Mouse (Mus musculus) layer of hippocampus, adult 9-11 months (tissue): Measurements from ENCODE around the gene Ncoa5.

Experiments
- DNase-seq: peaks from one replicate; pipeline ENCODE4 v3.0.0; 2022

Gene Ncoa5

GRCm38 (mm10) chr2:164991111-164991510 lies 43.6 kb downstream of the Ncoa5 start:
- no peak for DNase-seq

DNA sequence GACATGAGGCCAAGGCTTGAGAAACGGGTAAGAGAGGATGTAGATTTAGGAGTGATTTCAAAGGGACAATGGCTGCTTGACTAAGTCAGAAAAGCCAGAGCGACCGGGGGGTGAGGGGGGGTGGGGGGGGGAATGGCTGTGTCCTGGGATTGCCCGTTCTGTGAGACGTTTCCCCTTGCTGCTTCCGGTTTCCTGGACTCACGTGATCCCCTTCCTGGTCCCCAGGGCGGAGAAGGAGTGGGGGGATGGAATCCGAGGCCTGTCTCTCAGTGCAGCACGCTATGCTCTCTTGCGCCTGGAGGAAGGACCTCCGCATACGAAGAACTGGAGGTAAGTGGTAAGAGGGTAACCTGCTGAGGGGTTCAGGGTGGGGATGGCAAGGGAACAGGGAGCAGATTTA lies 45.9 kb downstream of the Ncoa5 start:
- DNase-seq = no peak

DNA sequence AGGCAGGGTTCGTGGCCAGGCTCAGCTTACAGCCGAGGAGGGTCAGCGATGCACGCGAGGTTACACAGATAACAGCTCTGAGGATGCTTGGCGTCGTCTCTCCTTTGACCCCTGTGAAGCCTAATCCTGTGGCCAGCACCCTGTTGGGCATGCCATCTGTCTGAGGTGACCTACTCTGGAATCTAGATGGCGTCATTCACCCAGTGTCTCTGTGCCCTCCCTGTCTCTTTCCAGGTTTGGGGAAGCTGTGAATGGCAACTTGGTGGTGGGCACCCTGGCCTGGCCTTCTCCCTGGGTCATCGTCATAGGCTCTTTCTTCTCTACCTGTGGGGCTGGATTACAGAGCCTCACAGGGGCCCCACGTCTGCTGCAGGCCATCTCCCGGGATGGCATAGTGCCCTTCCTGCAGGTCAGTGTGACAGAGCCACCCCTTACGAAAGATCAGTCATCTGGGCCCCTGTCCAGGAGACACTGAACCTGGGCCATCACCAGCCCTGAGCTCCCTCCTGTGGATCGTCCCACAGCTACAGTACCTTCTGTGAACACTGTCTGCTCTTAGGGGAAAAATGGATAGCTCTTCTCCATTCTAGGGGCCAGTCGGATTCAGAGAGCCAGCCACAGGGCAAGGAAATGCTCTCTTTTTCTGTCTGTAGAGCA lies 48.2 kb downstream of the Ncoa5 start:
- no peak for DNase-seq

GRCm38 (mm10) chr2:164985962-164986361 lies 48.7 kb downstream of the Ncoa5 start:
- no peak for DNase-seq

DNA sequence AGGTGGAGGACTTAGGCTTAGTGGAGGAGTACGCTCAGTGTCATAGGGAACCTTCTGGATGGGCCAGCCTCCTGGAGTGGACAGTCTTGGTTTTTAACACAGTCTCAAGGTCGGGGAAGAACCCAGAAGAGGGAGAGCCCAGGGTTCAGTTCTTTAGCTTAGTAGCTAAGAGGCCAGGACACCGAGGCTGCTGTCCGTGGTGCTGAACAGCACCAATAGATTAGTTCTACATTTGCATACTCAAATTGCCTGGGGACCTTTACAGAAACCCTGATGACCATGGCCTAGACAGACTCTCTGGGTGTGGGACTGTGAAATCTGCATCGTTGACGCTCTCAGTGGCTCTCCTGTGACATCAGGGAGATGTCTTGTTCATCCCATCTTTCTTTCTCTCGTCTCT lies 54.9 kb downstream of the Ncoa5 start:
- no peak for DNase-seq

DNA sequence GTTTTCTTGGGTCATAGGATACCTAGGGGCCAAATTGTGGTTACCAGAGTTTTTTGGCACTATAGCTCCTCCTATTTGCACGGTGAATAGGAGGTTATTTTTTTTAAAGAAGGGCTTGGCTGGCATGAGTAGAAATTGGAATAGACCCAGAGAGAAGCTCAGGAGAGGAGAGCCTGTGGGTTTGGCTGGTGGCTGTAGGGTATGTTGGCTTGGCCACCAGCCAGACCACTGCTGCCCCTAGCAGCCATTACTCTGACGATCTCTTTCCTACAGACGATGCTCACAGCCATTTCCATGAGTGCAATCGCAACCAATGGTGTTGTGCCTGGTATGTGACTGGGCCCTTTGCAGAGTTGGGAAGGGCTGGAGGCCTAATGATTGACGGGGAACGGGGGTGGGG lies 59.1 kb downstream of the Ncoa5 start:
- DNase-seq = no peak

DNA sequence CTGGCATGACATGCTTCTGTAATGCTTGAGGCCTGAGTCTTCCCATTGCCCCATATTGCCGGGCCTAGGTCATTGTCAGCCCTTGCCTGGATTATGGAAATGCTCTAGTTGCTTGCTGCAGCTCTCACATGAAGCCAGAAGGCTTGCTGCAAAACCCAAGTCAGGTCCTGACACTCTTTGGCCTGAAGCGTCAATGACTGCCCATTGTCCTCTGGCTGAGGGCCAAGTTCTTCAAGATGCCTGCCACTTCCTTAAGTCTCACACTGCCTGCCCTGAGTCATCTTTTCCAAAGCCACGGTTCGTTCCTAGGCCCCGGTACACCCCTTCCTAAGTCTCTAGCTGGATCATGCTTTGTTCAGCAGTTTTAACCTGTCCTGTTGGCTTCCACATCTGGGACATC lies 62.0 kb downstream of the Ncoa5 start:
- DNase-seq = no peak

- peak; percentile 70 for DNase-seq
These were observed 64.0 kb downstream of the Ncoa5 start for GRCm38 (mm10) chr2:164970631-164971196.

DNA sequence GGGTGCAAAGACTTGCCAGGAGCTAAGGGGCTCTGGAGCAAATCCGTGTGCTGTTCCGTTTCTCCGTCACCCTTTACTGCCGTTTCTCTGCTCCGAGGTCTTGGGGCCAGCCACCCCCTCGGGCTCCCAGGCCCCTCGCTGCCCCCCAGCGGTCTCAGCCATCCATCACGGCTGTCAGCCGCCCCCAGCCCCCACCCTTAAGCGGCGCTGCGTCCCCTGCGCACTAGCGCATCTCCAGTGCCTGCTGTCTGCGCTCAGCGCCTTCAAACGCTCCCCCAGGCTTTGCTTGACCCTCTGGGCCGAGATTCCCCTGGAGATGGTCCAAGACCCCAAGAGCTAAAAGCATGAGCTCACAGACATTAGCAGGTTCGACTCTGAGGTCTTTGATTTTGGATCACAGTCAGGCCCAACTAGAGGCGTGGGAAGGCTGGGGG lies 65.3 kb downstream of the Ncoa5 start:
- DNase-seq = no peak

DNA sequence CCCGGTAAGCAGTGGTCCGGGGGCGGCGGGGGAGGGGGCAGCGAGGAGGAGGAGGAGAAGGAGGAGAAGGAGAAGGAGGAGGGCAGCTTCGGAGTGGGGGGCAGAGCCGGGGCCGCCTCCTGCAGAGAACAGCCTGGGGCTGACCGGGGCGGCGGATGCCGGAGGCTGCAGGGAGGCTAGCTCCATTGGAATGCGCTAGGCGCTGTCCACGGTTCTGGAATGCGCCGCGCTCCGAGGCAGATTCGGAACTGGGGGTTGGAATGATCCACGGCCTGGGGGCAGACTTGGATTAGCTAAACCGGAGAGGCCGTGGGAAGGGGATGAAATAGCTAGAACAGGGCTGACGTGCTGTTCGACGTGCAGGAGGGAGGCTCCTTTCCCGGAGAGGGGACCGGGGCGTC lies 66.2 kb downstream of the Ncoa5 start:
- peak; percentile 42 for DNase-seq

GRCm38 (mm10) chr2:164967761-164968440 lies 66.8 kb downstream of the Ncoa5 start:
- peak; percentile 80 for DNase-seq

GRCm38 (mm10) chr2:164967193-164967592 lies 67.5 kb downstream of the Ncoa5 start:
- DNase-seq = no peak

- no peak for DNase-seq
These were observed 68.3 kb downstream of the Ncoa5 start for GRCm38 (mm10) chr2:164966381-164966780.

DNA sequence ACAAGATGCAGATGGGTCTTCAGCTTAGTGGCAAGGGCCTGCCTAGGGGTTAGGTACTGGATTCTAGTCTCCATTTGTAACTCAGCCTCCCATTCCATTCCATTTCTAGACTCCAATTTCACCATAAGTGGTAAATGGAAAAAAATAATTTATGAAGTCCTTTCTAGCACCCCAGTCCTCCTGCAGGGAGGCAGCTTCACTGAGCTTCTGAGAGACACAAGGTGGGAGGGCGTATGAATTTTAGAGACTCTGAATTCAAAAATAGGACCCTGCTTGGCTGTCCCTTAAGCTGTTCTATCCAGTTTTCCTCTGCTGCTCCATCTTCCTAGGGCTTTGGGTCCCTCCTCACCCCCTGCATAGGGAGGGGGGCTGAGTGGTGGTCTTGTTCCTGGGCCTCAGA lies 69.7 kb downstream of the Ncoa5 start:
- no peak for DNase-seq

- peak; percentile 81 for DNase-seq
These were observed 70.3 kb downstream of the Ncoa5 start for GRCm38 (mm10) chr2:164964242-164964894.

DNA sequence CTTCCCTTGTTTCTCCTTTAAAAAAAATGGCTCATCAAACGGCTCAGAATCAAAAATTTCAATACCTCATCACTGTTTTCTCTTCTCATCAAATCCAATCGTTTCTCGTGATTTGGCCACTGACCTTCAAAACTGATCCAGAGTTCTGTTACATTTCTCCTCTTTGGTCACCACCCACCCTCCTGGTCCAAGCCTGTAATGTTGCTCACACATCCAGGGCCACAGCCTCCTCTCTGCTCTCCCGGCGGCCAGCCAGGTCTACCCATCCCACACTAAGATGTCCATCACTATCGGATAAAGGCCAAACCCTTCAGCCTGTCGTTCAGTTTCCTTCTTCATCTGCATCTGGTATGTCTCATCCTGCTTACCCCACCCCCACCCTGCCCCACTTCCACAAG lies 72.5 kb downstream of the Ncoa5 start:
- no peak for DNase-seq

DNA sequence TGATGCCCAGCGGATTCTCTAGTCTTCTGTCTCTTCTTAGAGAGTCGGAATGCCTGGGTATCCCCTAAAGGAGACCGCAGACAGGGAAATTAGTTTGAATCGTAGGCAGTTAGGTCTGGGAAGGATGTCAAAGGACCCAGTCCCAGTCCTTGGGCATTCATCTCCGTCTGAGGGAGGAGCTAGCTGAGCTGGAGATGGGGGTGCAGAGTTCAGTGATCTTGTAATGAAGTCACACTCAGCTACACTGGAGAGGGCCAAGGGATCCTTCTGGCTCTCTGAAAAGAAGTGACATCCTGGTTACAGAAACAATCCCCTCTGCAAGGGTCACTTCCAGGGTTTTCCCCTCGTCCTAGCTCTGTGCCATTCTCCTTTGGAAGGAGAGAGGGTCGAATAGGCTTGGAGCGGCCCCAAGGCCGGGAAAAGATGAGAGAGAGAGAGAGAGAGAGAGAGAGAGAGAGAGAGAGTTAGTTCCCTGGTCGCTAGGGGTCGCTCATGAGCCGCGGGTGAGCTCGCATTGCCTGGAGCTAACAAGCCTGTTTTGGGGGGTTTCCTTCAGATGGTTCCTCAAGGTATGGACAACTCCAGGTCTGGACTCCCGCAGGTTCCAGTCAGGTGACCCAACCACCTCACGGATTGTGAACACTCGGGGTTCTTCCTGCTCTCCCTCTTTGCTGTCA lies 73.0 kb downstream of the Ncoa5 start:
- peak; percentile 53 for DNase-seq

DNA sequence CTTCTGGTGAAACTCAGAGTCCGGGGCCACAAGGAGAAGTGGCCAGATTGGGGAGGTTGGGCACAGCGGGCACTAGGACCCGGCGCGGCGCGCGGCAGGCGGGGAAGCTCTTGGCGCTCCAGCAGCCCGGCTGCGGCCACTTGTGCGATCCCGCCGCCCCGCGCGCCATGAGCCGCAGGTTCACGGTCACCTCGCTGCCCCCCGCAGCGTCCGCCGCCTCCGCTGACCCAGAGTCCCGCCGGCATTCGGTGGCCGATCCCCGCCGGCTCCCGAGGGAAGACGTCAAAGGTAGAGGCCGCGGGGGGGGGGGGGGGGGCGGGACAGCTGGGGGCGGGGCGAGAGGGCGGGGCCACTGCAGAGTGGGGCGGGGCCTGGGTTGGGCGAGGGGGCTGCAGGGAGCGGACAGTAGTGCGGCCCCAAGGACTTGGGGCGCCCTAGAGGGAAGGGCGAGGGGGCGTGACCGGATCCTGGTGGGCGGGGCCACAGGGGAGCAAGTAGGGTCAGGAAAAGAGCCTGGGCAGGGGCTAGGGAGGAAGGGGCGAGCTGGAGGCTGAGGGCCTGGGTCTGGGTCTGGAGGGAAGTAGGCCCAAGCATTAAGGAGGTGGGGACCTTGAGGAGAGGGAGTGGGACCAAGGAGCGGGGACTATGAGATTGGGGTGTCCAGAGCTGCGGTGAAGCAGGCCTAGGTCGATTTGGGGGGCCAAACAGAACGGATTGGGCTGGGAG lies 73.8 kb downstream of the Ncoa5 start, which contains the start of gene Slc12a5:
Gene Slc12a5, plus strand, starts transcription at position 87 of the 726 bp plus-strand sequence.
- peak; percentile 43 for DNase-seq

GRCm38 (mm10) chr2:164957548-164958315 lies 76.9 kb downstream of the Ncoa5 start:
- DNase-seq = no peak

DNA sequence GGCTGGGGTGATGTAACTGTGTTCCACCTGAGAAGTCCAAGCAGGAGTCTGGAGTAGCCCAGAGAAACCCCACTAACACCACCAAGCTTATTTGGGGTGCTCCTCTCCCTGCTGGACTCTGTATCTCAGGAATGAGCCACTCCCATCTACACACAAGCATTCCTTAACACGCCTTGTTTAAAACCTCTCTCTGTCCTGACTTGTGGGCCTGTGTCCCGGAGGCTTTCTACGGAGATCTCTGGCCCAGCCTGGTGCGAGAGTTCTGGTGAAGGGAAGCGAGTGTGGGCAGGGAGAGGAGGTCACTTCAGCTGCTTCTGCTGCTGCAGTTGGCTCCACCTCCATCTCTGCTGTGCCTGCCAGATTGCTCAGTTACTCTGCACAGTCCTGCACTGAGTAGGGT lies 78.5 kb downstream of the Ncoa5 start:
- no peak for DNase-seq

DNA sequence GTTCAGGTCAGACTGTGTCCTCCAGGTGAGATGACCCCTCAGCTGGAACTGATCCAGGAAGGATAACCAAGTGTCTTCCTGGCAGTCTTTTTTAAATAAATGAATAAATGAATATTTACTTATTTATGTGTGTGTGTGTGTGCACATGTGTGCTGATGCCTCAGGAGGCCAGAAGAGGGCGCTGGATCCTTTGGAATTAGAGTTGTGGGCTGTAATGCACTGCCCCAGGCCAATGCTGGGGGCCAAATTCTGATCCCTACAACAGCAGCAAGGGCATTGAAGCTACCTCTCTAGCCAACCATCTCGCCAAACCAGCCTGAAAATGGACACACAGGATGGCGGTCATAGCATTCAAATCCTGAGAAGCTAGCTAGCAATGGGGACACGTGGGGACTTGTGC lies 78.9 kb downstream of the Ncoa5 start:
- DNase-seq = no peak

DNA sequence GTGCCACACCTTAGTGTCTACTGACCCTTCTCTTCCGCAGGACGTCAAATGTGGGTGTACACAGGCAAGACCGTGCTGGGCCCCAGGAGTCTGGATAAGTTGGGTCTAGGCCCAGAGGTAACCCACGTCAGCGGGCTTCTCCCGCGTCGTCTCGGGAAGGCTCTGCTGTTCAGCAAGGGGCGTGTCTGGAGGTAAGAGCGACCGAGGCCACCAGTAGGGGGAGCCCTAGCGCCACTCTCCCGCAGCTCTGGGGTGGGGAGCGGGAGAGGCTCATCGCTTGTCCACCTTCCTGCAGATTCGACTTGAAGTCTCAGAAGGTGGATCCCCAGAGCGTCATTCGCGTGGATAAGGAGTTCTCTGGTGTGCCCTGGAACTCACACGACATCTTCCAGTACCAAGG lies 81.4 kb downstream of the Ncoa5 start:
- DNase-seq = peak; percentile 42
